Mouse (Mus musculus): ENCODE results near the gene Arl5c. TPM values are rescaled to one million over a fixed set of nuclear protein-coding genes. Genes with fewer than 3 reads are reported as not detected.

Arl5c gene
- total and polyA plus RNA-seq, 3 experiments: 1.2 to 10.4 TPM; not detected in 1

DNA sequence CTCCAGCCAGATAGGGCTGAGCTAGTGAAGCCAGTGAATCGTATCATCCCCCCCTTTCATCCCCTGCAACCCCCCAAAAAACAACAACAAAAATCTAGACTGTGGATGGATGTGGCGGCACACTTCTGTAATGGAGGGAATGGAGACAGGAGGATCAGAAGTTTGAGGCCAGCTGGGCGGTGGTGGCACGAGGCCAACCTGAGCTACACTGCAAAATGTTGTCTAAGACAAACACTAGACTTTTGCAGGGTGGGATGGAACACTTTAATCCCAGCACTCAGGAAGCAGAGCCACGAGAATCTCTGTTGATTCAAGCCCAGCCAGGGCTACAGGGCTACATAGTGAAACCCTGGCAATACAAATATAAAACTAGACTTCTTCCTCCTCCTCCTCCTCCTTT is 48.1 kb upstream of the Arl5c start:
- Histone ChIP-seq H3K4me1 (ENCODE audit: control insufficient read depth in 1 of 2, insufficient read depth in 2 of 2, low read length in 2 of 2) (0 out of 4 replicates have a peak, but pooled peaks cover 0 to 11% of the 10 kb centered on the region in 2 experiments), H3K4me3 (ENCODE audit: control insufficient read depth in 1 of 2, insufficient read depth in 1 of 2, low read depth in 2 of 2, low read length in 2 of 2) (no peak overlapping the region), H3K27ac (ENCODE audit: control insufficient read depth, low read depth, low read length) (no peak overlapping the region), H3K9me3 (replicated peaks; ENCODE audit: insufficient read depth, low read length) (no peaks in the 10 kb centered on the region), H3K79me2 (ENCODE audit: control insufficient read depth, insufficient read depth, low read length, poor library complexity) (no peaks in the 10 kb centered on the region), H3K27me3 (ENCODE audit: control insufficient read depth in 1 of 2, insufficient read depth in 2 of 2, low read length in 2 of 2) (no peaks in the 10 kb centered on the region), H3K9ac (ENCODE audit: control insufficient read depth, low read depth, low read length, poor library complexity, severe bottlenecking) (no peak overlapping the region), H3K36me3 (ENCODE audit: control insufficient read depth in 1 of 2, insufficient read depth in 2 of 2, low read length in 2 of 2) (no peaks in the 10 kb centered on the region)
- no peak for DNase-seq (ENCODE audit: low read depth, low spot score)
- TF ChIP-seq RCOR1 (IDR thresholded peaks at IDR 0.05; ENCODE audit: low read depth, low read length) (no peak), ZKSCAN1 (IDR thresholded peaks at IDR 0.05; ENCODE audit: low read depth, low read length) (no peak), MAZ (IDR thresholded peaks at IDR 0.05; ENCODE audit: low read depth, low read length) (no peak), ZNF384 (IDR thresholded peaks at IDR 0.05; ENCODE audit: low read depth, low read length) (no peak), MYC (IDR thresholded peaks at IDR 0.05; ENCODE audit: low read depth, low read length) (no peak), KAT2A (conservative IDR thresholded peaks at IDR 0.05; ENCODE audit: low read depth, low read length) (no peak), RAD21 (IDR thresholded peaks at IDR 0.05; ENCODE audit: low read depth, low read length) (no peak), CHD1 (IDR thresholded peaks at IDR 0.05; ENCODE audit: low read depth, low read length) (no peak), MAFK (IDR thresholded peaks at IDR 0.05; ENCODE audit: borderline replicate concordance, low read depth, low read length) (no peak), CHD2 (IDR thresholded peaks at IDR 0.05; ENCODE audit: low read length) (no peak), USF1 (IDR thresholded peaks at IDR 0.05; ENCODE audit: low read depth, low read length) (no peak), UBTF (IDR thresholded peaks at IDR 0.05; ENCODE audit: borderline replicate concordance, insufficient read depth, low read depth, low read length) (no peak), USF2 (IDR thresholded peaks at IDR 0.05; ENCODE audit: borderline replicate concordance in 1 of 2, insufficient read depth in 1 of 2, low read depth in 1 of 2, low read length in 2 of 2) (no peak), JUND (IDR thresholded peaks at IDR 0.05; ENCODE audit: low read depth, low read length) (no peak), TCF12 (IDR thresholded peaks at IDR 0.05; ENCODE audit: low read depth, low read length) (no peak)

DNA sequence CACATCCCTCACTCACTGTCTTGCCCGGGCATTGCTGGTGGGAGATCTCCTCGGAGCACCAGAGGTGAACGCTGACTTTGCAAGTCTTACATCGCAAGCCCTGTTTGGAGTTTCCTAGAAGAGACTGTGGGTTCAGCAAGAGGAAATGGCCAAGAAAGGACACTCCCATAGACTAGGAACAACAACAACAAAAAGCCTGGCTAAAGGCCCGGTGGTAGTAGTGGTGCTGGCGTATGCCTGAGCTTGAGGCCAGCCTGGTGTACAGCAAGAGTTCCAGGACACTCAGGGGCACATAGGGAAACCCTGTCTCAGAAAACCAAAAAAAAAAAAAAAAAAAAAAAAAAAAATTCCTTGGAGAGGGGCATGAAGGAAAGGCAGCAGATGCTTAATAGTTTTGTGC is 46.8 kb upstream of the Arl5c start:
- no peak overlapping the region for H3K4me3 ChIP-seq (ENCODE audit: control insufficient read depth in 1 of 2, insufficient read depth in 1 of 2, low read depth in 2 of 2, low read length in 2 of 2)
- no peaks in the 10 kb centered on the region for H3K27me3 ChIP-seq (ENCODE audit: control insufficient read depth in 1 of 2, insufficient read depth in 2 of 2, low read length in 2 of 2)
- DNase-seq (ENCODE audit: low read depth, low spot score): no peak
- TF ChIP-seq GABPA (IDR thresholded peaks at IDR 0.05; ENCODE audit: low read depth, low read length): no peak
- TF ChIP-seq POLR2A (IDR thresholded peaks at IDR 0.05; ENCODE audit: control insufficient read depth in 1 of 2, insufficient read depth in 1 of 2, low read depth in 1 of 2, low read length in 2 of 2, poor library complexity in 1 of 2): no peak
- TF ChIP-seq CTCF (IDR thresholded peaks at IDR 0.05 in 2 of 3, conservative IDR thresholded peaks at IDR 0.05 in 1 of 3; ENCODE audit: control insufficient read depth in 1 of 3, insufficient read depth in 1 of 3, low read depth in 2 of 3, low read length in 3 of 3, poor library complexity in 1 of 3, severe bottlenecking in 1 of 3): no peak
- TF ChIP-seq MYC (IDR thresholded peaks at IDR 0.05; ENCODE audit: low read depth, low read length): no peak
- no peak for TF ChIP-seq USF2 (IDR thresholded peaks at IDR 0.05; ENCODE audit: borderline replicate concordance in 1 of 2, insufficient read depth in 1 of 2, low read depth in 1 of 2, low read length in 2 of 2)
- no peak for TF ChIP-seq MEF2A (IDR thresholded peaks at IDR 0.05; ENCODE audit: extremely low read depth, insufficient replicate concordance, low read depth, low read length, poor library complexity, severe bottlenecking)
- TF ChIP-seq SIN3A (IDR thresholded peaks at IDR 0.05; ENCODE audit: low read length): no peak
- no peak for TF ChIP-seq CHD1 (IDR thresholded peaks at IDR 0.05; ENCODE audit: low read depth, low read length)
- TF ChIP-seq MYB (IDR thresholded peaks at IDR 0.05; ENCODE audit: low read depth, low read length): no peak
- no peak for TF ChIP-seq ELF1 (IDR thresholded peaks at IDR 0.05; ENCODE audit: low read depth, low read length)
- TF ChIP-seq BHLHE40 (IDR thresholded peaks at IDR 0.05; ENCODE audit: borderline replicate concordance, low read depth, low read length): no peak
- TF ChIP-seq JUND (IDR thresholded peaks at IDR 0.05; ENCODE audit: low read depth, low read length): no peak
- TF ChIP-seq TBP (IDR thresholded peaks at IDR 0.05; ENCODE audit: low read depth, low read length): no peak
- TF ChIP-seq NRF1 (IDR thresholded peaks at IDR 0.05; ENCODE audit: insufficient read depth, low read depth, low read length, poor library complexity, severe bottlenecking): no peak
- no peak for TF ChIP-seq HCFC1 (IDR thresholded peaks at IDR 0.05; ENCODE audit: low read depth, low read length)
- TF ChIP-seq UBTF (IDR thresholded peaks at IDR 0.05; ENCODE audit: borderline replicate concordance, insufficient read depth, low read depth, low read length): no peak
- no peak for TF ChIP-seq ZMIZ1 (IDR thresholded peaks at IDR 0.05; ENCODE audit: low read depth, low read length)
- TF ChIP-seq MXI1 (IDR thresholded peaks at IDR 0.05; ENCODE audit: low read depth, low read length): no peak
- TF ChIP-seq USF1 (IDR thresholded peaks at IDR 0.05; ENCODE audit: low read depth, low read length): no peak
- no peak for TF ChIP-seq POLR2AphosphoS2 (IDR thresholded peaks at IDR 0.05; ENCODE audit: low read length)
- no peak overlapping the region for H3K27ac ChIP-seq (ENCODE audit: control insufficient read depth, low read depth, low read length)
- no peak overlapping the region for H3K9ac ChIP-seq (ENCODE audit: control insufficient read depth, low read depth, low read length, poor library complexity, severe bottlenecking)
- H3K9me3 ChIP-seq (replicated peaks; ENCODE audit: insufficient read depth, low read length): no peaks in the 10 kb centered on the region
- peaks cover 0 to 12% of the 10 kb centered on the region in 2 experiments; a peak in 1 of 4 replicates for H3K4me1 ChIP-seq (ENCODE audit: control insufficient read depth in 1 of 2, insufficient read depth in 2 of 2, low read length in 2 of 2)
- H3K36me3 ChIP-seq (ENCODE audit: control insufficient read depth in 1 of 2, insufficient read depth in 2 of 2, low read length in 2 of 2): no peaks in the 10 kb centered on the region
- H3K79me2 ChIP-seq (ENCODE audit: control insufficient read depth, insufficient read depth, low read length, poor library complexity): no peaks in the 10 kb centered on the region

All from MEL (cell line).